Mouse (Mus musculus): ENCODE measurements at regions not wholly inside any gene's neighbourhood (a gene's known extent, or its start where the extent isn't known, plus 50 kb on each side); places are given as distances from the start of the nearest gene placed in this dataset.

DNA sequence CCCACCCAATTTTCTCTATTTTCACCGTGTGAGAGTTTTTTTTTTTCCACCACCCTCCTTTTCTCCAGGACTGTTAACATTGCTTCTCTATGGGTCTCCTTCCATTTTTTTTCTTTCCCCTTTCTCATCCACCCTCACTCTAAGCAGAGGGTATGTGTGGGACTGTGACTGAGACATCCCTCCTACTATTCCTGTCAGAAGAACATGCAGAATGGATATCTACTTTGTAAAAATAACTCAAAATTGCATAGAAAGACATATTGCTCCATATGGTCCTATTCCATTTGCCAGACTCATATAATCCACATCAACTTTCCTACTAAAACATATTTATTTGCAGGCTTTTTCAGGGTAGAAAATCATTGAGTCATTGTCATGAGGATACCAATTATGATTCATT lies 135.3 kb upstream of the Pabpc4l start:
- peak in 1 of 2 experiments; percentile 19 for DNase-seq (ENCODE audit: low spot score in 2 of 2)

DNA sequence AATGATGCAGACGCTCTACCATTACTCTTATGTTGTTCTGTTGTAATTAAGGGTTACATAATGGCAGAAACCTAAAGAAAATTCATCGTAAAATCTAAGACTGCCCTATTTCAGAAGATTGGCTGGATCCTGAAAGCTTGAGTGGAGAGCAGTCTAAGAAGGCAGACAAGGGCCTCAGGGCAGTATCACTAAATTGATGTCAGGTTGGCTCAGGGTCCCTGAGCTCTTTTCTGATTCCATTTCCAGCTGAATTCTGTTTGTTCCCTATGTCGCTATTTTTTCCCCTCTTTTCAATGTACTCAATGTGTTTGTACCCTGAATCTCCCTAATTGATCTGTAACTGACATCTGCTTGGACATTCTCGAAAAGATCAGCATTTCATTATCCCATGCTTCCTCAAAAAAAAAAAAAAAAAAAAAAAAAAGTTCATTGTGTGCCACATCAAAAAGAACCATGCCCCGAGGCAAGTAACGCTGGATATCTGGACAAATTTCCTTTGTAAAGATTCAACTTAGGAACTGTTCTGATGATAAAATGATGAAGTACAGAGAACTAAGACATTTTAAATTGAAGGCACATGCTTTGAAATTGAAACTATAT lies 118.7 kb upstream of the Pabpc4l start:
- DNase-seq (ENCODE audit: low spot score in 2 of 2) = no peak

DNA sequence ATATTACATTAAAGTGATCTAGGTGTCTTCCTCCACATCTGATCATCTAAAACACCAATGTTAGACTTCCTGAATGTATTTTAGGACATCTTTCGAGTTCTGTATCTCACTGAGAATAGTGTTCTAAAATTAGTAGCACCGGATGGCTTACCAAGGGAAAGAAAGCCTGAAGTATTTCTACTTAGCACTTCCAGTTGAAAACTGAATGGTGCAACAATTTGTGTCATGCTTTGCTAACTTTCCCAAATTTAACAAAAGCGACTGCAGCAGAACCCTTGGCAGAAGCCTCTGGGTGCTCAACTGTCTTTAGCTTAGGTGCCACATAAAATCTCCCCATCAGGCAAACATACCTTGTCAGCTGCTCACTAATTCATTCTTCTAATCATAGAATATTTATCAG lies 105.6 kb upstream of the Pabpc4l start:
- no peak for DNase-seq (ENCODE audit: low spot score in 2 of 2)

DNA sequence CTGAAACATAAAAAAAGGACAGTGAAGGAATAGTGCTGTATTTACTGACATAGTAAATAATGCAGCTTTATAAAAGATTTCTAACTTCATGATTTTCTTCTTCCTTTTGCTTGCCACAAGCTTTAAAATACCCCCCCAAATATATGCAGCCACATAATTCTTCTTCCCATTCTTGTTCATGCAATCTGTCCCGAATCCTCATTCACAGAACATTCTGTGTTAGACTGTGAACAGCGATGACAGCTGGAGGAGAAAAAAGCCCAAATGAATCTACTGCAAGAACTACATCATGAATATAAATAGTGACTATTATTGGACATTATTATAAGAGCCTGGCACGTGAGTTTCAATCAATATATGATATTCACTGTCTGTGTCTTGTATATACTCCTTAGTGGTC lies 90.6 kb upstream of the Pabpc4l start:
- peak in 1 of 2 experiments; percentile 6 for DNase-seq (ENCODE audit: low spot score in 2 of 2)

DNA sequence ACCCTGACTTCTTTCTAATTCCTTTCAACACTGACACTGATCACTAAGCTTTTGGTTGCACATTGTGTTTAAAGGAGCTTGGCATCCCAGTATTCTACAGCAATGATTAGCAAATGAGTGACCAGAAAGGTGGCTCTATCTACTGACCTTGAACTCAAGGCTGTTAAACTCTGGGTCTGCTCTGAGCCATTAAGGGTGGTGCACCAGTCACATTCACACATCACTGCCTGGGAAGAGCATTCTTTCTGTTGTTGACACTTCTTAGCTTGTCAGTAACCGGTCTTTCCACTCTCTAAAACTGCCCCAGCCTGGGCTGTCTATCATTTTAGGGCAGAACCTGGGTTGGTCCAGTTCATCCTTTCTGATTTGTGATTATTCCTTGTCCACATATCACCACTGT lies 63.1 kb upstream of the Pabpc4l start:
- no peak for DNase-seq (ENCODE audit: low spot score in 2 of 2)

DNA sequence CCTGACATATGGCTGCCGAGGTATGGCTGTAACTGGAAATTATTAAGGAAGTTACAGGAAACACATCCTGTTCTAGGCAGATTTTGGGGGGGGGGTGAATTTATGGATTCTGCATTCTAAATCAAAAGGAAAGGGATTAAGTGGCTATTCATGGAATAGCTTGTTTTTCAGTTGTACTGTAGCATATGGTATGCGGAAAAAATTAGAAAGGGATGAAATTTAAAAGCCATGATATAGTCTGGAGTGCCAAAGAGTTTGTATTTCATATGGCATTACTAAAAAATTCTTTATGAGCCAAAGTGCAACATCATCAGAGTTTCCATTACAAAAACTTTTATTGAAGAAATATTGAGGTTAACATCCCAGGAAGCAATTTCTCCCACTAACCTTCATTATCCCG lies 55.7 kb upstream of the Pabpc4l start:
- no peak for DNase-seq (ENCODE audit: low spot score in 2 of 2)

Data from left cerebral cortex, adult 18-20 months (tissue).